Mouse (Mus musculus): ENCODE data around the gene C130050O18Rik.

DNA sequence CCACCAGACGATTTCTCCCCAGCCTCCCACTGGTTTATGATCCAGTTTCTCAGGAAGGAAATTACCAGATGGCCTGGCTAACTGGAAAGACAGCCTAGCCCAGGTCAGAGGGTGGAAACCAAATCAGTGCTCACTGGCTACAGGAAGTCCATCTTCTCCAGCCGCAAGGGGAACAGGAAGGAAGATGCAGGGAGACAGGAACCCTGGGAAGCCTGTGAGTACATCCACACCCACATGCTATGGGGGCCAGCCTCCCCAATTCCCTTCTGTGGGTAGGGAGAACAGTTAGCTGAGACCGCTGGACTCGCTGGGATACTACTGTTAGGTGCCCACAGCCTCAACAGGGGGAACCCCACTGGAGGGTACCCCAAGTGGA lies 16.9 kb upstream of the C130050O18Rik start:
- TF ChIP-seq CTCF (IDR thresholded peaks at IDR 0.05; ENCODE audit: control insufficient read depth, insufficient read depth, insufficient replicate concordance, low read depth, low read length): no peak
- TF ChIP-seq POLR2A (IDR thresholded peaks at IDR 0.05; ENCODE audit: control insufficient read depth, low read depth, low read length): no peak

All from testis, adult 2 months (tissue).